Mouse (Mus musculus) kidney, adult 8-10 months (tissue): ENCODE results near the gene Ahsa2.
"Not testable (repeated sequence)": the region's sequence is repeated elsewhere in the genome, so short reads cannot be mapped to it uniquely, and the experiment has no call there.

Experiments
- DNase-seq, 2 experiments: peaks; one replicate each; pipeline ENCODE4 v3.0.0; 2022

Gene Ahsa2

GRCm38 (mm10) chr11:23497718-23498509, at the start of gene Ahsa2:
Gene Ahsa2 (minus strand): TSS chr11:23498030.
- peak; percentile 96 to 97 for DNase-seq

- DNase-seq = no peak
Observed at GRCm38 (mm10) chr11:23537446-23537845, 39.6 kb upstream of the Ahsa2 start.

- no peak for DNase-seq
Observed at GRCm38 (mm10) chr11:23520473-23521205, 22.8 kb upstream of the Ahsa2 start, which contains the start of gene 1700093K21Rik. Gene 1700093K21Rik (minus strand): TSS chr11:23521155.

GRCm38 (mm10) chr11:23518981-23519380, 21.2 kb upstream of the Ahsa2 start:
- no peak for DNase-seq

DNA sequence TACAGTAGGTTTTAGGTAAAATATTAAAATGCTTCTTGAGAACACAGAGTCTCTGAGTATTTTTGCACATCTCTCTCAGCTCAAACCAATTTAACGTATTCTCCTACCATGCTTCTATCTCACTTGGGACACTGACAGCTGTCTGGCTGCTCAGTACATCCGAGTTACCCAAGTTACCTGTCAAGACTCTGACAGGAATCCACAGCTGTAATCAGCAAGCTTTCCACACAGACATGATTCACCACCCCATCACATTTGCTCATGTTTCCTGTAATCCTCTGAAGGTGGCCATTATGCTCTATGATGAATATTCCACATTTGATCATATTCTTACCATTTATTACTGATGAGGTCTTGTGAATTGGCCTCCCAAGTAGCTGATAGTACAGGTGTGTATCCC, 17.5 kb upstream of the Ahsa2 start:
- no peak for DNase-seq

GRCm38 (mm10) chr11:23514785-23515184, 17.0 kb upstream of the Ahsa2 start:
- DNase-seq = not testable (repeated sequence)

- not testable (repeated sequence) for DNase-seq
Observed at GRCm38 (mm10) chr11:23504801-23505200, 7.0 kb upstream of the Ahsa2 start.

- DNase-seq = no peak
Observed at GRCm38 (mm10) chr11:23498609-23499008, 779 bp upstream of the Ahsa2 start.

DNA sequence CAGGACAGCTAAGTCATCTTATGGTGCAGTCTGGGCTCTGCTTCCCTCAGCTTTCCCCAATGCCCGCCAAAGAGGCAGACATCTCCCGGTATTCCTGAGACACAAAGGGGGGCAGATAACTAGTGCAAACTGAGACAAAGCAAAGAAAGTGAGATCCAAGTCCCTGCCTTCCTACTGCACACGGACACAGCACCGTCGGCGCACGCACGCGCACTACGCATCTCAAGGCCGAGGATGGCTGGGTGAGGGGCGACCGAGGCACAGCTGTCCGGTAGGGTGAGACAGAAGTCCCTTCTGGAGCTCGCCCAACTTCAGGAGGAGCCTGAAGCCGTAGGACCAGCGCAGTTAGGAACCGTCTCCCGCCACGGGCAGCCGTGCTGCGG, 504 bp downstream of the Ahsa2 start:
- DNase-seq = peak; percentile 57 to 58

GRCm38 (mm10) chr11:23496661-23497060, 1.2 kb downstream of the Ahsa2 start:
- peak in 1 of 2 experiments; percentile 13 for DNase-seq

DNA sequence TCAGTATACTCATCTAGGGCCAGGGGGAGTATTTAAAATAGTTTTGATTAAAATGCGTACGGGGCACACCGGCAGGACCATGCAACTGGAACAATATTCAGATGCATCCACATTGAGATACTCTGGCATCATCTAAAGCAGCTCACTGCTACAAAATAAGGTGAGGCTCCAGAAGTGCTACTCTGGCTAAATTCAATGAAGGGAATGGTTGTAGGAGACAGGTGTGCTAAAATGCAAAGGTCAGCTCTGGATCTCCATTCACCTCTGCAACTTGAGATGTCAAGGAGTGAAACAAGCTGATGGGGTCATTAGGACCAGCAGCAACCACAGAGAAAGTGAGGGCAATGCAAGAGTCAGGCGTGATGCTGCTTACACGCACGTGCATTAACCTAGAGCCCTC, 2.6 kb downstream of the Ahsa2 start:
- no peak for DNase-seq

- DNase-seq = no peak
Observed at GRCm38 (mm10) chr11:23492048-23492790, 5.6 kb downstream of the Ahsa2 start.

DNA sequence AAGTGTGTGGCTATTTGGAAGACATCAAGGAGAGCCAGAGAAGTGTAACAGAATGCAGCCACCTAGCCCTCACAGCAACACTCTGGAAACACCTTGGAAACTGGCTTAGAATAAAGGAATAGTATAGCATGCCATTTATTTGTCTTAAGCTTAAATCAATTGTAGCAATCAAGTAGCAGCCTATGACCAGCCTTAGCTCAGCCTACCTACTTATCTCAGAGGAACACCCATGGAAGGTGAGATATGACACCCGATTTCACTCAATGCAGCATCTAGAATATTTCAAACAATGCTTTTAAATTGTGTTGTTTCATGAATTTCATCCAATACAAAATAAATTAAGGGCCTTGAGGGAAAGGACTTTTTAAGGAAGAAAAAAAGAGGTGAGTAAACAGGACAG, 7.9 kb downstream of the Ahsa2 start:
- no peak for DNase-seq

DNA sequence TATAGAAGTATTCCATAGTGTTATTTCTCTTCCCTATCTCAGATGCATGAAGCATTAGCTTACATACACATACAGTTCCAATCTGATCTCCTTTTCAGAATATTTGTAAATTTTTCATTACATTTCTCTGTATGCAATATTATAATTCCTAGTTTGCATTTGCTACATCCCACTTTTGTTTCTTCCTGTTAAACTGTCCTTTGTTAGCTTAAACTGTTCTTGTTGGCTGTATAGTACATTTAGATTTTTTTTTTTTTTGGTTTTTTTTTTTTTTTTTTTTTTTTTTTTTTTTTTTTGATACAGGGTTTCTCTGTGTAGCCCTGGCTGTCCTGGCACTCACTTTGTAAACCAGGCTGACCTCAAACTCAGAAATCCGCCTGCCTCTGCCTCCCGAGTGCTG, 32.0 kb downstream of the Ahsa2 start:
- not testable (repeated sequence) for DNase-seq
